Mouse (Mus musculus): Measurements from ENCODE around the gene Cc2d2b. TPM values are rescaled to one million over a fixed set of nuclear protein-coding genes. Genes with fewer than 3 reads are reported as not detected.

Cc2d2b gene
- total and polyA plus RNA-seq, 3 experiments = not detected

DNA sequence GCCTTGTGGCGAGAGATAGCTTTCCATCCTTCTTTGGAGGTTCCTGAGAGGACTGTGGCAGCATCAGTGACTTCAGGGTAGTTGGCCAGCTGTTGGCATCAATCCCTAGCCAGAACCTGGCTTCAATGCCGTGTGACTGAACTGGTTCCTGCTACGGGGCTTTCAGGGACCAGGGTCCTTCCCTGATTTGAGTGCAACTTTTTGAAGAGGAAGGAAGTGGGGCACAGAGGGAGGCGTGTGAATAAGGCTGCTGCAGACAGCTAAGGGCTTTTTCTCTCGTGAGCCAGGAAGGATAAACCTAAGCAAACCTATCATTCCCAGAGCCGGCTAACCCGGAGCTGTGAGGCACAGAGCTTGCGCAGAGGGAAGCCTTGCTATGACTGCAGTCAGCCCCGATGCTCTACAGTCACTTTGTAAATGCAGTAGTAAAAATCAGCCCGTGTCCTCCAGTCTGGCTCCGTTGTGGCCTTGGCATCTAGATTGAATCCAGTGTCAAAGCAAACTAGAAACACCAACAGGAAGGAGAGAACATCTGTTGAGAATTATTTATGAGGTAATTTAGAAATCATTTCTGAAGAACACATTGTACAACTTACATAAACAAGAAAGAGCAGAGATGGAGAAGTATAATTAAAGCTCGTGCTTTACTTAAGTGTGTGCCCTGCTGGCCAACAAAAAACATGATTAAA, 19.7 kb upstream of the Cc2d2b start:
- Histone ChIP-seq H3K79me2 (replicated peaks; ENCODE audit: control insufficient read depth, extremely low read depth, insufficient read depth, poor library complexity, severe bottlenecking) (no peaks in the 10 kb centered on the region), H3K4me2 (ENCODE audit: insufficient read depth, low read depth, poor library complexity, severe bottlenecking) (no peak overlapping the region), H3K27me3 (replicated peaks) (no peaks in the 10 kb centered on the region), H3K4me3 (replicated peaks in 1 of 3; ENCODE audit: low read depth in 2 of 3, low read length in 2 of 3, poor library complexity in 1 of 3) (no peak overlapping the region), H3K9ac (ENCODE audit: insufficient read depth, low read depth) (no peak overlapping the region), H3K9me3 (replicated peaks; ENCODE audit: low read length) (no peaks in the 10 kb centered on the region), H3K36me3 (replicated peaks in 1 of 2; ENCODE audit: control insufficient read depth in 1 of 2, insufficient read depth in 1 of 2, low read length in 1 of 2) (peaks cover 42 to 73% of the 10 kb centered on the region in 2 experiments), H3K4me1 (ENCODE audit: control insufficient read depth in 1 of 2, insufficient read depth in 2 of 2) (peaks cover 0 to 7% of the 10 kb centered on the region in 2 experiments; a peak in 2 of 4 replicates), H3K27ac (ENCODE audit: insufficient read depth, low read depth) (no peak overlapping the region)
- TF ChIP-seq ZNF384 (IDR thresholded peaks at IDR 0.05; ENCODE audit: low read depth, low read length) (no peak), NELFE (IDR thresholded peaks at IDR 0.05; ENCODE audit: low read depth, low read length) (no peak), JUN (IDR thresholded peaks at IDR 0.05; ENCODE audit: insufficient read depth, low read depth, low read length) (no peak), TBP (conservative IDR thresholded peaks at IDR 0.05; ENCODE audit: low read depth, low read length) (no peak), GABPA (IDR thresholded peaks at IDR 0.05; ENCODE audit: insufficient replicate concordance, low read depth, low read length) (no peak), PAX5 (IDR thresholded peaks at IDR 0.05; ENCODE audit: low read length) (no peak), MXI1 (IDR thresholded peaks at IDR 0.05; ENCODE audit: low read depth, low read length) (no peak), RCOR1 (conservative IDR thresholded peaks at IDR 0.05; ENCODE audit: low read depth, low read length) (no peak), POLR2AphosphoS2 (IDR thresholded peaks at IDR 0.05; ENCODE audit: low read depth, low read length) (no peak), USF1 (IDR thresholded peaks at IDR 0.05; ENCODE audit: low read depth, low read length) (no peak), EP300 (IDR thresholded peaks at IDR 0.05; ENCODE audit: low read length) (no peak)
- dilution Hi-C loops (cut with MboI; ENCODE audit: extremely low pct_ligation_motif_present, extremely low pct_unique_long_range_greater_than_20kb, low sequenced_read_pairs) (no loop called here), in situ Hi-C loops (cut with MboI; ENCODE audit: low pct_ligation_motif_present, low pct_unique_long_range_greater_than_20kb, low sequenced_read_pairs) (no loop called here)
- no peak for DNase-seq (ENCODE audit: extremely low read depth)

DNA sequence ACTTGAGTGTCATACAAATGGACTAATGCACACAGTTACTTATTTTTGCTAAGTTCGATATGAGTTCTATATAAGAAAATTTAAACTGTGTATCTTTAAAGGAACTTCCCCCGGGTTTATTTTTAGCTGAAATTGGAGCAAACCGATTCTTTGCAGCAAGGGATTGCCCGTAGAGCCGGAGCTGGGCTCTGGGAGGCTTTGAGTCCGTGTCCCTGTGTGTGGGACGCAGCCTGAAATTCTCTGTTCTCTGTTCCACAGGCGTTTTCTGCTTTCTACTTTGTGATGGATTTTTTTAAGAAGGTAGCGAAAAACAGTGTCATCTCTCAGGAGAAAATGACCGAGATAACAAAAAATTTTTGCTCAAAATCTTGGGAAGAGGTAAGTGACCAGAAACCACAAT, 15.1 kb upstream of the Cc2d2b start:
- no peaks in the 10 kb centered on the region for H3K27me3 ChIP-seq (replicated peaks)
- no peak overlapping the region for H3K4me3 ChIP-seq (replicated peaks in 1 of 3; ENCODE audit: low read depth in 2 of 3, low read length in 2 of 3, poor library complexity in 1 of 3)
- TF ChIP-seq HCFC1 (IDR thresholded peaks at IDR 0.05; ENCODE audit: low read depth, low read length) = no peak
- no peak for TF ChIP-seq CTCF (conservative IDR thresholded peaks at IDR 0.05 in 1 of 2, IDR thresholded peaks at IDR 0.05 in 1 of 2; ENCODE audit: low read depth in 2 of 2, low read length in 2 of 2)
- no peak for TF ChIP-seq JUN (IDR thresholded peaks at IDR 0.05; ENCODE audit: insufficient read depth, low read depth, low read length)
- TF ChIP-seq BHLHE40 (IDR thresholded peaks at IDR 0.05; ENCODE audit: low read depth, low read length) = no peak
- no peak for TF ChIP-seq TCF12 (IDR thresholded peaks at IDR 0.05; ENCODE audit: low read depth, low read length)
- no peak for TF ChIP-seq SIN3A (IDR thresholded peaks at IDR 0.05; ENCODE audit: low read length)
- TF ChIP-seq GABPA (IDR thresholded peaks at IDR 0.05; ENCODE audit: insufficient replicate concordance, low read depth, low read length) = no peak
- TF ChIP-seq MXI1 (IDR thresholded peaks at IDR 0.05; ENCODE audit: low read depth, low read length) = no peak
- no peak for TF ChIP-seq E2F4 (IDR thresholded peaks at IDR 0.05; ENCODE audit: insufficient replicate concordance, low read depth, low read length)
- no peak for TF ChIP-seq MAX (IDR thresholded peaks at IDR 0.05; ENCODE audit: low read length)
- no peak for TF ChIP-seq KAT2A (IDR thresholded peaks at IDR 0.05; ENCODE audit: insufficient replicate concordance, low read length)
- TF ChIP-seq TBP (conservative IDR thresholded peaks at IDR 0.05; ENCODE audit: low read depth, low read length) = no peak
- no peak for TF ChIP-seq ZMIZ1 (IDR thresholded peaks at IDR 0.05; ENCODE audit: low read depth, low read length)
- no peak for TF ChIP-seq RCOR1 (conservative IDR thresholded peaks at IDR 0.05; ENCODE audit: low read depth, low read length)
- no peak for TF ChIP-seq ELF1 (IDR thresholded peaks at IDR 0.05; ENCODE audit: low read depth, low read length)
- no peak for TF ChIP-seq POLR2A (IDR thresholded peaks at IDR 0.05; ENCODE audit: low read depth, low read length)
- peaks cover 0 to 12% of the 10 kb centered on the region in 2 experiments; a peak in 2 of 4 replicates for H3K4me1 ChIP-seq (ENCODE audit: control insufficient read depth in 1 of 2, insufficient read depth in 2 of 2)
- no peak overlapping the region for H3K27ac ChIP-seq (ENCODE audit: insufficient read depth, low read depth)
- peaks cover 35 to 62% of the 10 kb centered on the region in 2 experiments for H3K36me3 ChIP-seq (replicated peaks in 1 of 2; ENCODE audit: control insufficient read depth in 1 of 2, insufficient read depth in 1 of 2, low read length in 1 of 2)
- H3K9ac ChIP-seq (ENCODE audit: insufficient read depth, low read depth) = no peak overlapping the region
- no peaks in the 10 kb centered on the region for H3K9me3 ChIP-seq (replicated peaks; ENCODE audit: low read length)
- H3K4me2 ChIP-seq (ENCODE audit: insufficient read depth, low read depth, poor library complexity, severe bottlenecking) = no peak overlapping the region
- dilution Hi-C loops (cut with MboI; ENCODE audit: extremely low pct_ligation_motif_present, extremely low pct_unique_long_range_greater_than_20kb, low sequenced_read_pairs) = no loop called here
- DNase-seq (ENCODE audit: extremely low read depth) = no peak
- H3K79me2 ChIP-seq (replicated peaks; ENCODE audit: control insufficient read depth, extremely low read depth, insufficient read depth, poor library complexity, severe bottlenecking) = no peaks in the 10 kb centered on the region
- in situ Hi-C loops (cut with MboI; ENCODE audit: low pct_ligation_motif_present, low pct_unique_long_range_greater_than_20kb, low sequenced_read_pairs) = no loop called here
